In the genomic region with DNA sequence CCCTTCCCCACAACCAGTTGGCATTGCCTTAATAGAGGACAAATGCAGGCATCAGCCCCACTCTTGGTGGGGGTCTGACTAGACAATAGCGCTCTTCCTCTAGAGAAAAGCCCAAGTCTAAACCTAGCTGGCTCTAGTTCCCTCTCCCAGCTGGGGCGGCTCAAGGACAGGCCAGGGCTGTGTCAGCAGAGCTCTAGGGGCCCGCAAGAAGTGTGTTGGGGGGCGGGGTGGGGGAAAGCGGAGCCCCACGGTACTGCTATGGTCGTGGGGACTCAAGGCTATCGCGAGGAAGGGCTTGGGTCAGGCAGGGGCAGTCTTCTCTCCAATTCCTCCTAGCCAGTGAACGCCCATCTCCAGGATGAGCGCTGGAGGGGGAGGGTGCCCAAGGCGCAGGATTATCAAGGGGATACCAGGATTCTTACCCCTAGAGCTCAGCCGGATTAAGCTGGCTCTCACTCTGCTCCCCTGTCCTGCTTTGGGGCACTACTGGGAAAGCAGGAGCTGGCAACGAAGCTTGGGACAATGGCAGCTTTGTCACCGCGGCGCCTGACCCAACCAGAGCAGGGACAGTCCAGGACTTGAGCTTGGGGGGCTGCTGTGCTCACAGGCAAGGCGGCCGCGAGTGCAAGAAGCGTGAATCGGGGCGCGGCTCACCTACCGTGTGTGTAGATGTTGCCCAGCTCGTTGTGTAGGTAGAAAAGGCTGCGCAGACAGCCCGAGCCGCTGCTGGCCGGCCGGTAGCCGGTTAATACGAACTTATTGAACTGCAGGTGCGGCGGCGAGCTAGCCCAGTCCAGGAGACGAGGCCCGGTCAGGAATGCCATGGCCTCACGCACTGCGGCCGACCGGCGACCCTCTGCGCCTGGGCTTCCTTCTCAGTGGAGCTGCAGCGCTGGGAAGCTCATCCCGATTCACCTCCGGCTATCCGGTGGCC, we compare ENCODE assay signal across 8 mouse cellular contexts. TPM values are rescaled to one million over a fixed set of nuclear protein-coding genes. Genes with fewer than 3 reads are reported as not detected.
DNase-seq lines count a peak whose midpoint lies in the region; ATAC-seq and TF ChIP-seq lines count a peak whose summit lies in the region.

No protein-coding gene starts in this region.

- 2% methylated on average over 48 of the region's 48 CpGs for WGBS in heart, postnatal 0 days
- WGBS in limb, embryonic 13.5 days = under 1% methylated on average over 48 of the region's 48 CpGs
- WGBS in neural tube, embryonic 15.5 days = under 1% methylated on average over 48 of the region's 48 CpGs

- ATAC-seq in frontal cortex, adult (ENCODE audit: low TSS enrichment) = peak; percentile 29; the same call in 1 of the 2 replicates
- ATAC-seq in common myeloid progenitor, adult 5-6 weeks (replicated peaks; ENCODE audit: low read depth, poor library complexity, severe bottlenecking) = 0 out of 2 replicates have a peak, but pooled peaks have one; percentile 1
- ATAC-seq in heart, postnatal 0 days (ENCODE audit: insufficient read depth, low read depth) = peak; percentile 17; the same call in 1 of the 2 replicates
- ATAC-seq in limb, embryonic 13.5 days (ENCODE audit: low FRiP score, low read depth) = peak; percentile 0; the same call in 1 of the 2 replicates
- ATAC-seq in neural tube, embryonic 15.5 days (ENCODE audit: low FRiP score) = peak; percentile 39

- H3K79me3 ChIP-seq in C2C12 (ENCODE audit: low read depth) = no peaks in the 10 kb centered on the region

- no peak for TF ChIP-seq CTCF in C2C12 (IDR thresholded peaks at IDR 0.05; ENCODE audit: control insufficient read depth, insufficient read depth, insufficient read length)
- no peak for TF ChIP-seq CTCF in heart, postnatal 0 days (IDR thresholded peaks at IDR 0.05; ENCODE audit: low read depth)

- no peaks in the 10 kb centered on the region for H3K36me3 ChIP-seq in C2C12 (ENCODE audit: control insufficient read depth, insufficient read depth)
- peaks cover 19% of the 10 kb centered on the region for H3K36me3 ChIP-seq in heart, postnatal 0 days (replicated peaks; ENCODE audit: control insufficient read depth, insufficient read depth, low read length)
- peaks cover 23% of the 10 kb centered on the region for H3K36me3 ChIP-seq in limb, embryonic 13.5 days
- H3K36me3 ChIP-seq in neural tube, embryonic 15.5 days = peaks cover 21% of the 10 kb centered on the region

- H3K9ac ChIP-seq in heart, postnatal 0 days (replicated peaks; ENCODE audit: low read depth, low read length) = peak overlapping the region; percentile 48
- H3K9ac ChIP-seq in limb, embryonic 13.5 days = peak overlapping the region; percentile 74
- H3K9ac ChIP-seq in neural tube, embryonic 15.5 days (replicated peaks) = peak overlapping the region; percentile 81

- H3K27ac ChIP-seq in heart, postnatal 0 days (ENCODE audit: low read depth) = peak overlapping the region; percentile 30; the same call in 1 of the 2 replicates
- H3K27ac ChIP-seq in limb, embryonic 13.5 days = no peak overlapping the region
- H3K27ac ChIP-seq in neural tube, embryonic 15.5 days (replicated peaks) = peak overlapping the region; percentile 85

- peak overlapping the region; percentile 29 for H3K4me3 ChIP-seq in C2C12 (ENCODE audit: insufficient read depth, poor library complexity, severe bottlenecking)
- H3K4me3 ChIP-seq in heart, postnatal 0 days (ENCODE audit: low read depth, low read length) = peak overlapping the region; percentile 55
- H3K4me3 ChIP-seq in limb, embryonic 13.5 days = peak overlapping the region; percentile 67
- peak overlapping the region; percentile 84 for H3K4me3 ChIP-seq in neural tube, embryonic 15.5 days (replicated peaks)

- DNase-seq in frontal cortex, postnatal 14 days (ENCODE audit: low spot score in 2 of 2) = no peak
- DNase-seq in heart, postnatal 0 days (ENCODE audit: low spot score) = peak; percentile 29
- DNase-seq in ovary, postnatal 14 days (ENCODE audit: low spot score) = no peak

- no peak for TF ChIP-seq EP300 in heart, postnatal 0 days (IDR thresholded peaks at IDR 0.05; ENCODE audit: low read depth)

- no peaks in the 10 kb centered on the region for H3K9me3 ChIP-seq in heart, postnatal 0 days (replicated peaks; ENCODE audit: control insufficient read depth, low read length)
- H3K9me3 ChIP-seq in limb, embryonic 13.5 days = no peaks in the 10 kb centered on the region
- no peaks in the 10 kb centered on the region for H3K9me3 ChIP-seq in neural tube, embryonic 15.5 days (replicated peaks)

- H3K4me1 ChIP-seq in heart, postnatal 0 days (ENCODE audit: control insufficient read depth, insufficient read depth) = peaks cover 15% of the 10 kb centered on the region
- H3K4me1 ChIP-seq in limb, embryonic 13.5 days = peaks cover 29% of the 10 kb centered on the region
- H3K4me1 ChIP-seq in neural tube, embryonic 15.5 days = peaks cover 41% of the 10 kb centered on the region

- peaks cover 23% of the 10 kb centered on the region for H3K27me3 ChIP-seq in C2C12 (ENCODE audit: control insufficient read depth, insufficient read depth, insufficient read length)
- peaks cover 40% of the 10 kb centered on the region for H3K27me3 ChIP-seq in heart, postnatal 0 days (ENCODE audit: control insufficient read depth, insufficient read depth, low read length)
- peaks cover 80% of the 10 kb centered on the region for H3K27me3 ChIP-seq in limb, embryonic 13.5 days
- peaks cover 39% of the 10 kb centered on the region for H3K27me3 ChIP-seq in neural tube, embryonic 15.5 days (replicated peaks)

- peak overlapping the region; percentile 70 for H3K4me2 ChIP-seq in heart, postnatal 0 days (ENCODE audit: low read depth, low read length)
- H3K4me2 ChIP-seq in limb, embryonic 13.5 days (replicated peaks) = peak overlapping the region; percentile 98
- H3K4me2 ChIP-seq in neural tube, embryonic 15.5 days = peak overlapping the region; percentile 84

- H3ac ChIP-seq in C2C12 (ENCODE audit: control insufficient read depth, insufficient read length, low read depth) = peak overlapping the region; percentile 36

- H3K79me2 ChIP-seq in C2C12 (ENCODE audit: control insufficient read depth, insufficient read depth) = no peaks in the 10 kb centered on the region

TF ChIP-seq in C2C12, 6 proteins besides CTCF, POLR2A, EP300 and RAD21:
- TF ChIP-seq CEBPB (IDR thresholded peaks at IDR 0.05; ENCODE audit: low read depth) (no peak), USF1 (IDR thresholded peaks at IDR 0.05; ENCODE audit: low read depth) (no peak), MYOD1 (IDR thresholded peaks at IDR 0.05; ENCODE audit: control insufficient read depth, insufficient read length, low read depth) (no peak), MAX (IDR thresholded peaks at IDR 0.05) (no peak), FOSL1 (IDR thresholded peaks at IDR 0.05; ENCODE audit: insufficient read depth, low read length, poor library complexity, severe bottlenecking) (no peak), MYOG (IDR thresholded peaks at IDR 0.05; ENCODE audit: control insufficient read depth, extremely low read depth, insufficient read length) (no peak)
TF ChIP-seq in C2C12: peak in this region for 0.

RNA-seq across cellular contexts. Expression of gene Paqr4, which starts 1.2 kb away (rescaled TPM):
- polyA plus RNA-seq in C2C12 (2012; fragmentation: generic; extraction: Trizol) = 12.5 TPM
- 4.4 and 5.3 TPM in 2 replicates for total RNA-seq in common myeloid progenitor, adult 5-6 weeks (2017)
- total RNA-seq in heart, postnatal 0 days (2014; rRNA removed; ENCODE audit: low replicate concordance) = 21.7 and 28.7 TPM in 2 replicates
- 13.6 and 15.8 TPM in 2 replicates for polyA plus RNA-seq in heart, postnatal 0 days (2015; fragmentation: Nextera tagmentation; extraction: Ambion mirVana)
- polyA plus RNA-seq in limb, embryonic 13.5 days (2015; fragmentation: Nextera tagmentation; extraction: Ambion mirVana) = 15.5 and 16.1 TPM in 2 replicates
- polyA plus RNA-seq in neural tube, embryonic 15.5 days (2015; fragmentation: Nextera tagmentation; extraction: Ambion mirVana) = 53.0 and 60.0 TPM in 2 replicates

RNA-seq across cellular contexts. Expression of gene Kremen2, which starts 6.2 kb away (rescaled TPM):
- 0.05 TPM for polyA plus RNA-seq in C2C12 (2012; fragmentation: generic; extraction: Trizol)
- total RNA-seq in common myeloid progenitor, adult 5-6 weeks (2017) = not detected in 2 replicates
- total RNA-seq in heart, postnatal 0 days (2014; rRNA removed; ENCODE audit: low replicate concordance) = 0.97 TPM in 1 of 2 replicates, not detected in the other
- polyA plus RNA-seq in heart, postnatal 0 days (2015; fragmentation: Nextera tagmentation; extraction: Ambion mirVana) = not detected in 2 replicates
- polyA plus RNA-seq in limb, embryonic 13.5 days (2015; fragmentation: Nextera tagmentation; extraction: Ambion mirVana) = 39.5 and 46.3 TPM in 2 replicates
- 1.3 and 6.9 TPM in 2 replicates for polyA plus RNA-seq in neural tube, embryonic 15.5 days (2015; fragmentation: Nextera tagmentation; extraction: Ambion mirVana)

RNA-seq across cellular contexts. Expression of gene Pkmyt1, which starts 13.3 kb away (rescaled TPM):
- polyA plus RNA-seq in C2C12 (2012; fragmentation: generic; extraction: Trizol) = 14.8 TPM
- 14.3 and 28.1 TPM in 2 replicates for total RNA-seq in common myeloid progenitor, adult 5-6 weeks (2017)
- total RNA-seq in heart, postnatal 0 days (2014; rRNA removed; ENCODE audit: low replicate concordance) = 18.2 and 21.7 TPM in 2 replicates
- 8.6 and 9.0 TPM in 2 replicates for polyA plus RNA-seq in heart, postnatal 0 days (2015; fragmentation: Nextera tagmentation; extraction: Ambion mirVana)
- polyA plus RNA-seq in limb, embryonic 13.5 days (2015; fragmentation: Nextera tagmentation; extraction: Ambion mirVana) = 47.5 and 52.8 TPM in 2 replicates
- 17.5 and 26.7 TPM in 2 replicates for polyA plus RNA-seq in neural tube, embryonic 15.5 days (2015; fragmentation: Nextera tagmentation; extraction: Ambion mirVana)

RNA-seq across cellular contexts. Expression of gene 1520401A03Rik, which starts 16.9 kb away (rescaled TPM):
- 0.01 TPM for polyA plus RNA-seq in C2C12 (2012; fragmentation: generic; extraction: Trizol)
- total RNA-seq in common myeloid progenitor, adult 5-6 weeks (2017) = not detected in 2 replicates
- not detected in 2 replicates for total RNA-seq in heart, postnatal 0 days (2014; rRNA removed; ENCODE audit: low replicate concordance)
- not detected in 2 replicates for polyA plus RNA-seq in heart, postnatal 0 days (2015; fragmentation: Nextera tagmentation; extraction: Ambion mirVana)
- 2.3 and 3.0 TPM in 2 replicates for polyA plus RNA-seq in limb, embryonic 13.5 days (2015; fragmentation: Nextera tagmentation; extraction: Ambion mirVana)
- 0.23 and 0.27 TPM in 2 replicates for polyA plus RNA-seq in neural tube, embryonic 15.5 days (2015; fragmentation: Nextera tagmentation; extraction: Ambion mirVana)

RNA-seq across cellular contexts. Expression of gene Flywch1, which starts 31.9 kb away (rescaled TPM):
- polyA plus RNA-seq in C2C12 (2012; fragmentation: generic; extraction: Trizol) = 92.5 TPM
- 33.8 and 34.0 TPM in 2 replicates for total RNA-seq in common myeloid progenitor, adult 5-6 weeks (2017)
- 54.5 and 72.2 TPM in 2 replicates for total RNA-seq in heart, postnatal 0 days (2014; rRNA removed; ENCODE audit: low replicate concordance)
- polyA plus RNA-seq in heart, postnatal 0 days (2015; fragmentation: Nextera tagmentation; extraction: Ambion mirVana) = 32.4 and 34.8 TPM in 2 replicates
- polyA plus RNA-seq in limb, embryonic 13.5 days (2015; fragmentation: Nextera tagmentation; extraction: Ambion mirVana) = 103 and 107 TPM in 2 replicates
- 199 and 224 TPM in 2 replicates for polyA plus RNA-seq in neural tube, embryonic 15.5 days (2015; fragmentation: Nextera tagmentation; extraction: Ambion mirVana)

Comparison
In these comparisons a context has a peak if more than half of its experiments do, and no peak if none do; other contexts are left out.
1. H3K4me3 ChIP-seq: peak in every context shown above with its lines; median percentile 84 in neural tube, embryonic 15.5 days; 67 in limb, embryonic 13.5 days; 55 in heart, postnatal 0 days; 29 in C2C12.